Mouse (Mus musculus) brain, embryonic 14.5 days (tissue): ENCODE measurements around the gene Bcan. TPM values are rescaled to one million over a fixed set of nuclear protein-coding genes. Genes with fewer than 3 reads are reported as not detected.

Experiments used
- DNase-seq: peaks from one replicate; pipeline ENCODE4 v3.0.0-alpha.2; 2011; ENCODE audit warnings: low read depth
- CTCF ChIP-seq: fragments of 200-500 bp; IDR thresholded peaks from 2 replicates; pipeline ENCODE4 v1.5.1; 2012; ENCODE audit warnings: inconsistent platforms, mild to moderate bottlenecking, moderate library complexity, borderline replicate concordance; ENCODE audit not compliant: insufficient read depth, insufficient read length; ENCODE audit errors: extremely low read depth
- POLR2A ChIP-seq: fragments of 200-500 bp; IDR thresholded peaks from 2 replicates; pipeline ENCODE4 v1.6.1; 2012; ENCODE audit warnings: mild to moderate bottlenecking, inconsistent platforms, borderline replicate concordance; ENCODE audit not compliant: poor library complexity, insufficient read depth, insufficient read length, severe bottlenecking; ENCODE audit errors: extremely low read depth
- polyA plus RNA-seq: library from polyadenylated mRNA; depleted of rRNA; stranded (reverse); fragments of >200 nt; gene quantifications from 2 replicates; pipeline ENCODE4 v1.2.3, GENCODE M21; 2012

Gene Bcan
- polyA plus RNA-seq, 1 experiment = 62.0 TPM

- TF ChIP-seq POLR2A (no peak), CTCF (no peak)
- DNase-seq = no peak
Measured at GRCm38 (mm10) chr3:87979493-87979892, 20.5 kb downstream of the Bcan start.

GRCm38 (mm10) chr3:87974381-87974987 is 25.5 kb downstream of the Bcan start:
- DNase-seq = peak; percentile 97
- no peak for TF ChIP-seq CTCF
- no peak for TF ChIP-seq POLR2A

- TF ChIP-seq POLR2A (no peak), CTCF (no peak)
- DNase-seq = peak; percentile 42
Measured at GRCm38 (mm10) chr3:87973593-87974380, 26.2 kb downstream of the Bcan start.

- TF ChIP-seq CTCF (no peak), POLR2A (no peak)
- DNase-seq = peak; percentile 49
Measured at GRCm38 (mm10) chr3:87972776-87973175, 27.3 kb downstream of the Bcan start.

GRCm38 (mm10) chr3:87972203-87972664 is 27.8 kb downstream of the Bcan start:
- TF ChIP-seq CTCF (no peak), POLR2A (no peak)
- DNase-seq = peak; percentile 70

- peak; percentile 56 for DNase-seq
- TF ChIP-seq POLR2A (no peak), CTCF (no peak)
Measured at GRCm38 (mm10) chr3:87971489-87972202, 28.4 kb downstream of the Bcan start.

- peak; percentile 59; the same call in 1 of the 2 replicates for TF ChIP-seq POLR2A
- no peak for TF ChIP-seq CTCF
- DNase-seq = peak; percentile 95
Measured at GRCm38 (mm10) chr3:87970939-87971488, 29.0 kb downstream of the Bcan start, which contains the start of gene Nes. Nes (plus strand) TSS chr3:87971078.

GRCm38 (mm10) chr3:87970184-87970938 is 29.7 kb downstream of the Bcan start:
- TF ChIP-seq CTCF (peak; percentile 74; the same call in 1 of the 2 replicates), POLR2A (no peak)
- peak; percentile 86 for DNase-seq

- TF ChIP-seq CTCF = peak; percentile 96
- TF ChIP-seq POLR2A = peak; percentile 57; the same call in 1 of the 2 replicates
- peak; percentile 99 for DNase-seq
Measured at GRCm38 (mm10) chr3:87960586-87961191, 39.3 kb downstream of the Bcan start.

- TF ChIP-seq CTCF (no peak), POLR2A (no peak)
- DNase-seq = no peak
Measured at GRCm38 (mm10) chr3:87960191-87960585, 39.8 kb downstream of the Bcan start.

- no peak for DNase-seq
- TF ChIP-seq CTCF (no peak), POLR2A (no peak)
Measured at GRCm38 (mm10) chr3:87959371-87959770, 40.7 kb downstream of the Bcan start.
